Mouse (Mus musculus) stomach, embryonic 16.5 days (tissue): ENCODE measurements around the gene Tmed2. TPM values are rescaled to one million over a fixed set of nuclear protein-coding genes. Genes with fewer than 3 reads are reported as not detected.

Experiments used
- ATAC-seq: fragments of 200-750 bp; cut with Nextera tagmentation; 2 replicates; pipeline ENCODE4 v1.8.0; 2017; ENCODE audit warnings: moderate number of reproducible peaks, moderate TSS enrichment; ENCODE audit not compliant: insufficient read depth, low FRiP score
- H3K27ac ChIP-seq: fragments of 300-500 bp; sonication (generic); 2 replicates; pipeline ENCODE4 v1.5.1; 2014; ENCODE audit warnings: low read length
- H3K27me3 ChIP-seq: fragments of 300-500 bp; sonication (generic); 2 replicates; pipeline ENCODE4 v1.6.1; 2014; ENCODE audit warnings: low read length, control low read depth, mixed read lengths; ENCODE audit not compliant: control insufficient read depth, insufficient read depth
- H3K36me3 ChIP-seq: fragments of 300-500 bp; sonication (generic); 2 replicates; pipeline ENCODE4 v1.6.1; 2014; ENCODE audit warnings: low read length; ENCODE audit not compliant: control insufficient read depth, insufficient read depth
- H3K4me1 ChIP-seq: fragments of 300-500 bp; sonication (generic); 2 replicates; pipeline ENCODE4 v1.6.1; 2014; ENCODE audit warnings: low read length, control low read depth, mixed read lengths; ENCODE audit not compliant: control insufficient read depth, insufficient read depth
- H3K4me2 ChIP-seq: fragments of 300-500 bp; sonication (generic); 2 replicates; pipeline ENCODE4 v1.6.1; 2014; ENCODE audit warnings: low read depth, low read length, mixed read lengths
- H3K4me3 ChIP-seq: fragments of 300-500 bp; sonication (generic); replicated peaks from 2 replicates; pipeline ENCODE4 v1.5.1; 2014; ENCODE audit warnings: mild to moderate bottlenecking, low read length
- H3K9ac ChIP-seq: fragments of 300-500 bp; sonication (generic); 2 replicates; pipeline ENCODE4 v1.6.1; 2014; ENCODE audit warnings: low read length
- H3K9me3 ChIP-seq: fragments of 300-500 bp; sonication (generic); replicated peaks from 2 replicates; pipeline ENCODE4 v1.6.1; 2016; ENCODE audit warnings: low read length, control low read depth; ENCODE audit not compliant: control insufficient read depth
- WGBS: fragments of 180-500 bp; shearing (Covaris S2); extraction: QIAGEN DNeasy Blood & Tissue Kit; methylation state at CpG from one replicate; pipeline ENCODE4 v1.1.7; 2014; 5-methylcytosine and 5-hydroxymethylcytosine counted together
- polyA plus RNA-seq: library from polyadenylated mRNA; unstranded; fragments of >200 nt; fragmentation: Nextera tagmentation; extraction: Ambion mirVana; gene quantifications from 2 replicates; pipeline ENCODE4 v1.2.1, GENCODE M21; 2015

The Tmed2 gene
- 641 and 673 TPM in 2 replicates for polyA plus RNA-seq

- Histone ChIP-seq H3K4me3 (peak within 1 kb of the TSS; percentile 79), H3K9ac (peak within 1 kb of the TSS; percentile 96), H3K27me3 (no peaks in the 10 kb centered on the region), H3K36me3 (peaks cover 6% of the 10 kb centered on the region; the same call in 1 of the 2 replicates), H3K9me3 (no peaks in the 10 kb centered on the region), H3K4me1 (peaks cover 24% of the 10 kb centered on the region), H3K4me2 (peak within 1 kb of the TSS; percentile 83), H3K27ac (peak within 1 kb of the TSS; percentile 93)
- under 1% methylated on average over 35 of the region's 35 CpGs for WGBS
- ATAC-seq: peak; percentile 96
These were observed at the start of gene Tmed2 for GRCm38 (mm10) chr5:124540383-124540786. Tmed2 (plus strand) TSS chr5:124540695.

GRCm38 (mm10) chr5:124491732-124492131 is 48.8 kb upstream of the Tmed2 start:
- Histone ChIP-seq H3K27ac (peak overlapping the region; percentile 39), H3K9ac (no peak overlapping the region), H3K4me2 (no peak overlapping the region), H3K9me3 (no peaks in the 10 kb centered on the region), H3K36me3 (peaks cover 4% of the 10 kb centered on the region; the same call in 1 of the 2 replicates), H3K27me3 (no peaks in the 10 kb centered on the region), H3K4me3 (no peak overlapping the region), H3K4me1 (peaks cover 6% of the 10 kb centered on the region)
- 43% methylated on average over 4 of the region's 4 CpGs for WGBS
- peak; percentile 52; the same call in 1 of the 2 replicates for ATAC-seq

GRCm38 (mm10) chr5:124492618-124493017 is 47.9 kb upstream of the Tmed2 start:
- H3K9me3 ChIP-seq: no peaks in the 10 kb centered on the region
- 80% methylated on average over 4 of the region's 4 CpGs for WGBS

GRCm38 (mm10) chr5:124493455-124493854 is 47.0 kb upstream of the Tmed2 start:
- Histone ChIP-seq H3K4me2 (no peak overlapping the region), H3K4me3 (no peak overlapping the region), H3K4me1 (peaks cover 11% of the 10 kb centered on the region), H3K9me3 (no peaks in the 10 kb centered on the region), H3K27ac (no peak overlapping the region), H3K27me3 (no peaks in the 10 kb centered on the region), H3K9ac (no peak overlapping the region), H3K36me3 (peaks cover 4% of the 10 kb centered on the region; the same call in 1 of the 2 replicates)
- 80% methylated on average over 11 of the region's 11 CpGs for WGBS
- ATAC-seq: no peak

More at GRCm38 (mm10) chr5:124492618-124493017, 47.9 kb upstream of the Tmed2 start:
- H3K9ac ChIP-seq: no peak overlapping the region
- no peak overlapping the region for H3K4me3 ChIP-seq
- peaks cover 4% of the 10 kb centered on the region; the same call in 1 of the 2 replicates for H3K36me3 ChIP-seq
- no peaks in the 10 kb centered on the region for H3K27me3 ChIP-seq
- no peak overlapping the region for H3K4me2 ChIP-seq
- no peak overlapping the region for H3K27ac ChIP-seq
- no peak for ATAC-seq
- peaks cover 11% of the 10 kb centered on the region for H3K4me1 ChIP-seq

- Histone ChIP-seq H3K4me3 (no peak overlapping the region), H3K9ac (no peak overlapping the region), H3K36me3 (peaks cover 4% of the 10 kb centered on the region; the same call in 1 of the 2 replicates), H3K4me1 (peaks cover 11% of the 10 kb centered on the region), H3K27ac (no peak overlapping the region), H3K4me2 (no peak overlapping the region), H3K27me3 (no peaks in the 10 kb centered on the region), H3K9me3 (no peaks in the 10 kb centered on the region)
- no peak for ATAC-seq
- 61% methylated on average over 7 of the region's 7 CpGs for WGBS
These were observed 44.9 kb upstream of the Tmed2 start for GRCm38 (mm10) chr5:124495547-124495946.

- Histone ChIP-seq H3K4me1 (peaks cover 7% of the 10 kb centered on the region; the same call in 1 of the 2 replicates), H3K4me2 (peak overlapping the region; percentile 36; the same call in 1 of the 2 replicates), H3K4me3 (peak overlapping the region; percentile 25), H3K9ac (peak overlapping the region; percentile 52), H3K27ac (no peak overlapping the region; the same call in 1 of the 2 replicates), H3K36me3 (peaks cover 4% of the 10 kb centered on the region; the same call in 1 of the 2 replicates), H3K9me3 (no peaks in the 10 kb centered on the region), H3K27me3 (no peaks in the 10 kb centered on the region)
- ATAC-seq: no peak
- WGBS: 45% methylated on average over 15 of the region's 15 CpGs
These were observed 43.6 kb upstream of the Tmed2 start for GRCm38 (mm10) chr5:124496614-124497514.

GRCm38 (mm10) chr5:124498221-124498876 is 42.1 kb upstream of the Tmed2 start:
- 74% methylated on average over 9 of the region's 9 CpGs for WGBS
- no peaks in the 10 kb centered on the region; the same call in 1 of the 2 replicates for H3K36me3 ChIP-seq
- peaks cover 6% of the 10 kb centered on the region; the same call in 1 of the 2 replicates for H3K4me1 ChIP-seq
- no peak overlapping the region for H3K4me3 ChIP-seq
- H3K27me3 ChIP-seq: no peaks in the 10 kb centered on the region
- H3K9me3 ChIP-seq: no peaks in the 10 kb centered on the region
- H3K27ac ChIP-seq: no peak overlapping the region
- H3K9ac ChIP-seq: no peak overlapping the region
- H3K4me2 ChIP-seq: no peak overlapping the region
- peak; percentile 51; the same call in 1 of the 2 replicates for ATAC-seq

GRCm38 (mm10) chr5:124499001-124499400 is 41.5 kb upstream of the Tmed2 start:
- ATAC-seq: no peak
- H3K9ac ChIP-seq: no peak overlapping the region
- H3K9me3 ChIP-seq: no peaks in the 10 kb centered on the region
- H3K27ac ChIP-seq: no peak overlapping the region
- no peak overlapping the region for H3K4me3 ChIP-seq
- no peak overlapping the region for H3K4me2 ChIP-seq
- no peaks in the 10 kb centered on the region for H3K36me3 ChIP-seq
- WGBS: 46% methylated on average over 5 of the region's 5 CpGs
- H3K27me3 ChIP-seq: no peaks in the 10 kb centered on the region
- H3K4me1 ChIP-seq: peaks cover 6% of the 10 kb centered on the region; the same call in 1 of the 2 replicates
